Mouse (Mus musculus): Measurements from ENCODE around the gene Chst4.

DNA sequence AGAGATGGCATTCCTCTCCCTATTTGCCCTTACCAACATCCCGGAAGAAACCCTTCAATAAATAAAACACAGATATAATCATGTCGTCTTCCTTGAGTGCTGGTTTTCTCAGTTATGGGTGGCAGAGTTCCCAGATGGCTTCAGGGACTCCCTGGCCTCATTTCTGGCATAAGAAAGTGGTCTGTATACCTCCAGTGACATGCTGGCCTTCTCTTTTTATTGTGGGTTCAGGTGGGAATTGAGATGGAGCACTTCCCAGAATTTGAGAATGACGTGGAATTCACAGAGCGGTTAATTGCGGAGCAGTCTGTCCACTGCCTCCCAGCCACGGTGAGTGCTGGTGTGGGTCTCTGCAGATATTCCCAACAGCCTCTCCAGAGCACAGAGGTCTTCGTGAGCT lies 41.5 kb downstream of the Chst4 start:
- TF ChIP-seq CTCF (IDR thresholded peaks at IDR 0.05; ENCODE audit: low read depth) (no peak), EP300 (IDR thresholded peaks at IDR 0.05; ENCODE audit: low read depth) (no peak)
